Mouse (Mus musculus): ENCODE measurements around the gene Mospd3. TPM values are rescaled to one million over a fixed set of nuclear protein-coding genes. Genes with fewer than 3 reads are reported as not detected.
A peak's percentile ranks its signal among the peaks of the same experiment; 100 is the strongest.

Mospd3 gene
- polyA plus RNA-seq, 1 experiment from 2014 or later, result 22.9 TPM

- H3K27ac ChIP-seq (ENCODE audit: low read depth, low read length), result no peak within 1 kb of the TSS
- WGBS, result 89% methylated on average over 19 of the region's 19 CpGs
- H3K4me1 ChIP-seq (replicated peaks; ENCODE audit: control insufficient read depth, insufficient read depth, low read length), result no peaks in the 10 kb centered on the region
- H3K9ac ChIP-seq (ENCODE audit: low read depth, low read length), result no peak within 1 kb of the TSS
- no peaks in the 10 kb centered on the region for H3K9me3 ChIP-seq (ENCODE audit: control insufficient read depth, low read length)
- ATAC-seq (ENCODE audit: low FRiP score) (no peak), DNase-seq (ENCODE audit: low spot score) (no peak)
- peaks cover 19% of the 10 kb centered on the region for H3K36me3 ChIP-seq (ENCODE audit: control insufficient read depth, insufficient read depth, low read length)
- H3K27me3 ChIP-seq (ENCODE audit: control insufficient read depth, insufficient read depth, low read length), result peaks cover 26% of the 10 kb centered on the region
- no peak within 1 kb of the TSS for H3K4me3 ChIP-seq (ENCODE audit: low read depth, low read length)
- H3K4me2 ChIP-seq (replicated peaks; ENCODE audit: low read depth, low read length), result no peak within 1 kb of the TSS
Observed at GRCm38 (mm10) chr5:137641054-137641453, 40.2 kb upstream of the Mospd3 start, which contains the start of gene Sap25. Gene Sap25, plus strand, starts transcription at chr5:137641334.

GRCm38 (mm10) chr5:137639472-137639871 is 38.6 kb upstream of the Mospd3 start:
- H3K36me3 ChIP-seq (ENCODE audit: control insufficient read depth, insufficient read depth, low read length), result peaks cover 21% of the 10 kb centered on the region
- no peak for DNase-seq (ENCODE audit: low spot score)
- H3K4me1 ChIP-seq (replicated peaks; ENCODE audit: control insufficient read depth, insufficient read depth, low read length), result no peaks in the 10 kb centered on the region
- ATAC-seq (ENCODE audit: low FRiP score), result no peak
- H3K4me2 ChIP-seq (replicated peaks; ENCODE audit: low read depth, low read length), result no peak overlapping the region
- H3K4me3 ChIP-seq (ENCODE audit: low read depth, low read length), result no peak overlapping the region
- H3K27ac ChIP-seq (ENCODE audit: low read depth, low read length), result no peak overlapping the region
- H3K9ac ChIP-seq (ENCODE audit: low read depth, low read length), result no peak overlapping the region
- peaks cover 10% of the 10 kb centered on the region for H3K27me3 ChIP-seq (ENCODE audit: control insufficient read depth, insufficient read depth, low read length)
- WGBS, result 85% methylated on average over 7 of the region's 7 CpGs
- H3K9me3 ChIP-seq (ENCODE audit: control insufficient read depth, low read length), result no peaks in the 10 kb centered on the region

- no peaks in the 10 kb centered on the region for H3K27me3 ChIP-seq (ENCODE audit: control insufficient read depth, insufficient read depth, low read length)
- H3K4me3 ChIP-seq (ENCODE audit: low read depth, low read length), result no peak overlapping the region
- no peak overlapping the region for H3K9ac ChIP-seq (ENCODE audit: low read depth, low read length)
- WGBS, result 83% methylated on average over 12 of the region's 12 CpGs
- no peaks in the 10 kb centered on the region for H3K9me3 ChIP-seq (ENCODE audit: control insufficient read depth, low read length)
- DNase-seq (ENCODE audit: low spot score), result no peak
- peaks cover 5% of the 10 kb centered on the region for H3K36me3 ChIP-seq (ENCODE audit: control insufficient read depth, insufficient read depth, low read length)
- H3K27ac ChIP-seq (ENCODE audit: low read depth, low read length), result no peak overlapping the region
- H3K4me1 ChIP-seq (replicated peaks; ENCODE audit: control insufficient read depth, insufficient read depth, low read length), result peaks cover 14% of the 10 kb centered on the region
- no peak overlapping the region for H3K4me2 ChIP-seq (replicated peaks; ENCODE audit: low read depth, low read length)
- ATAC-seq (ENCODE audit: low FRiP score), result no peak
Observed at GRCm38 (mm10) chr5:137633397-137634084, 32.7 kb upstream of the Mospd3 start.

- Histone ChIP-seq H3K4me2 (replicated peaks; ENCODE audit: low read depth, low read length) (peak overlapping the region; percentile 80; the same call in 1 of the 2 replicates), H3K9me3 (ENCODE audit: control insufficient read depth, low read length) (no peaks in the 10 kb centered on the region), H3K27ac (ENCODE audit: low read depth, low read length) (peak overlapping the region; percentile 60; the same call in 1 of the 2 replicates), H3K36me3 (ENCODE audit: control insufficient read depth, insufficient read depth, low read length) (peaks cover 2% of the 10 kb centered on the region), H3K4me3 (ENCODE audit: low read depth, low read length) (no peak overlapping the region), H3K9ac (ENCODE audit: low read depth, low read length) (no peak overlapping the region; the same call in 1 of the 2 replicates), H3K27me3 (ENCODE audit: control insufficient read depth, insufficient read depth, low read length) (no peaks in the 10 kb centered on the region), H3K4me1 (replicated peaks; ENCODE audit: control insufficient read depth, insufficient read depth, low read length) (peaks cover 16% of the 10 kb centered on the region)
- DNase-seq (ENCODE audit: low spot score) (no peak), ATAC-seq (ENCODE audit: low FRiP score) (no peak)
- WGBS, result 67% methylated on average over 4 of the region's 4 CpGs
Observed at GRCm38 (mm10) chr5:137631591-137631990, 30.7 kb upstream of the Mospd3 start.

GRCm38 (mm10) chr5:137631171-137631570 is 30.3 kb upstream of the Mospd3 start:
- peak overlapping the region; percentile 60 for H3K27ac ChIP-seq (ENCODE audit: low read depth, low read length)
- ATAC-seq (ENCODE audit: low FRiP score) (no peak), DNase-seq (ENCODE audit: low spot score) (no peak)
- no peaks in the 10 kb centered on the region for H3K27me3 ChIP-seq (ENCODE audit: control insufficient read depth, insufficient read depth, low read length)
- no peaks in the 10 kb centered on the region for H3K9me3 ChIP-seq (ENCODE audit: control insufficient read depth, low read length)
- H3K4me3 ChIP-seq (ENCODE audit: low read depth, low read length), result peak overlapping the region; percentile 13; the same call in 1 of the 2 replicates
- WGBS, result 60% methylated on average over 9 of the region's 9 CpGs
- H3K4me1 ChIP-seq (replicated peaks; ENCODE audit: control insufficient read depth, insufficient read depth, low read length), result peaks cover 16% of the 10 kb centered on the region
- peak overlapping the region; percentile 80 for H3K4me2 ChIP-seq (replicated peaks; ENCODE audit: low read depth, low read length)
- peak overlapping the region; percentile 31; the same call in 1 of the 2 replicates for H3K9ac ChIP-seq (ENCODE audit: low read depth, low read length)
- peaks cover 2% of the 10 kb centered on the region; the same call in 1 of the 2 replicates for H3K36me3 ChIP-seq (ENCODE audit: control insufficient read depth, insufficient read depth, low read length)

- DNase-seq (ENCODE audit: low spot score) (no peak), ATAC-seq (ENCODE audit: low FRiP score) (no peak)
- no peaks in the 10 kb centered on the region for H3K27me3 ChIP-seq (ENCODE audit: control insufficient read depth, insufficient read depth, low read length)
- no peaks in the 10 kb centered on the region for H3K9me3 ChIP-seq (ENCODE audit: control insufficient read depth, low read length)
- peaks cover 16% of the 10 kb centered on the region for H3K4me1 ChIP-seq (replicated peaks; ENCODE audit: control insufficient read depth, insufficient read depth, low read length)
- H3K4me2 ChIP-seq (replicated peaks; ENCODE audit: low read depth, low read length), result peak overlapping the region; percentile 80
- H3K36me3 ChIP-seq (ENCODE audit: control insufficient read depth, insufficient read depth, low read length), result peaks cover 2% of the 10 kb centered on the region; the same call in 1 of the 2 replicates
- peak overlapping the region; percentile 38; the same call in 1 of the 2 replicates for H3K9ac ChIP-seq (ENCODE audit: low read depth, low read length)
- peak overlapping the region; percentile 60 for H3K27ac ChIP-seq (ENCODE audit: low read depth, low read length)
- peak overlapping the region; percentile 85; the same call in 1 of the 2 replicates for H3K4me3 ChIP-seq (ENCODE audit: low read depth, low read length)
- WGBS, result 37% methylated on average over 3 of the region's 3 CpGs
Observed at GRCm38 (mm10) chr5:137630602-137631001, 29.7 kb upstream of the Mospd3 start.

- Histone ChIP-seq H3K9me3 (ENCODE audit: control insufficient read depth, low read length) (no peaks in the 10 kb centered on the region), H3K9ac (ENCODE audit: low read depth, low read length) (peak overlapping the region; percentile 80; the same call in 1 of the 2 replicates), H3K4me2 (replicated peaks; ENCODE audit: low read depth, low read length) (peak overlapping the region; percentile 80), H3K4me1 (replicated peaks; ENCODE audit: control insufficient read depth, insufficient read depth, low read length) (peaks cover 16% of the 10 kb centered on the region), H3K27me3 (ENCODE audit: control insufficient read depth, insufficient read depth, low read length) (no peaks in the 10 kb centered on the region), H3K27ac (ENCODE audit: low read depth, low read length) (peak overlapping the region; percentile 60; the same call in 1 of the 2 replicates), H3K4me3 (ENCODE audit: low read depth, low read length) (peak overlapping the region; percentile 85), H3K36me3 (ENCODE audit: control insufficient read depth, insufficient read depth, low read length) (no peaks in the 10 kb centered on the region)
- DNase-seq (ENCODE audit: low spot score) (no peak), ATAC-seq (ENCODE audit: low FRiP score) (no peak)
- WGBS, result 25% methylated on average over 6 of the region's 6 CpGs
Observed at GRCm38 (mm10) chr5:137629906-137630545, 29.2 kb upstream of the Mospd3 start.

GRCm38 (mm10) chr5:137629306-137629721 is 28.5 kb upstream of the Mospd3 start:
- no peaks in the 10 kb centered on the region for H3K36me3 ChIP-seq (ENCODE audit: control insufficient read depth, insufficient read depth, low read length)
- peak overlapping the region; percentile 80 for H3K4me2 ChIP-seq (replicated peaks; ENCODE audit: low read depth, low read length)
- 0% methylated on average over 22 of the region's 23 CpGs for WGBS
- H3K9ac ChIP-seq (ENCODE audit: low read depth, low read length), result peak overlapping the region; percentile 80
- H3K4me3 ChIP-seq (ENCODE audit: low read depth, low read length), result peak overlapping the region; percentile 85
- DNase-seq (ENCODE audit: low spot score) (peak; percentile 76), ATAC-seq (ENCODE audit: low FRiP score) (peak; percentile 61)
- peak overlapping the region; percentile 93 for H3K27ac ChIP-seq (ENCODE audit: low read depth, low read length)
- no peaks in the 10 kb centered on the region for H3K9me3 ChIP-seq (ENCODE audit: control insufficient read depth, low read length)
- H3K27me3 ChIP-seq (ENCODE audit: control insufficient read depth, insufficient read depth, low read length), result no peaks in the 10 kb centered on the region
- H3K4me1 ChIP-seq (replicated peaks; ENCODE audit: control insufficient read depth, insufficient read depth, low read length), result peaks cover 16% of the 10 kb centered on the region

Measured in hindbrain, embryonic 11.5 days (tissue).